Mouse (Mus musculus) intestine, embryonic 16.5 days (tissue): ENCODE measurements at regions not wholly inside any gene's neighbourhood (a gene's known extent, or its start where the extent isn't known, plus 50 kb on each side); places are given as distances from the start of the nearest gene placed in this dataset.
A peak's percentile ranks its signal among the peaks of the same experiment; 100 is the strongest.
"Not testable (repeated sequence)": the region's sequence is repeated elsewhere in the genome, so short reads cannot be mapped to it uniquely, and the experiment has no call there.

Source experiments
- ATAC-seq: fragments of 200-750 bp; cut with Nextera tagmentation; 2 replicates; pipeline ENCODE4 v1.8.0; 2017; ENCODE audit warnings: moderate TSS enrichment, moderate library complexity
- H3K27ac ChIP-seq: fragments of 300-500 bp; sonication (generic); 2 replicates; pipeline ENCODE4 v1.5.1; 2014; ENCODE audit warnings: mild to moderate bottlenecking, low read length
- H3K27me3 ChIP-seq: fragments of 300-500 bp; sonication (generic); replicated peaks from 2 replicates; pipeline ENCODE4 v1.6.1; 2014; ENCODE audit warnings: low read length, control low read depth, mixed read lengths; ENCODE audit not compliant: control insufficient read depth, insufficient read depth
- H3K36me3 ChIP-seq: fragments of 300-500 bp; sonication (generic); 2 replicates; pipeline ENCODE4 v1.6.1; 2014; ENCODE audit warnings: low read length, control low read depth; ENCODE audit not compliant: control insufficient read depth, insufficient read depth
- H3K4me1 ChIP-seq: fragments of 300-500 bp; sonication (generic); 2 replicates; pipeline ENCODE4 v1.6.1; 2014; ENCODE audit warnings: low read length, control low read depth, mixed read lengths; ENCODE audit not compliant: control insufficient read depth, insufficient read depth
- H3K4me2 ChIP-seq: fragments of 300-500 bp; sonication (generic); 2 replicates; pipeline ENCODE4 v1.6.1; 2014; ENCODE audit warnings: low read depth, low read length, control low read depth
- H3K4me3 ChIP-seq: fragments of 300-500 bp; sonication (generic); 2 replicates; pipeline ENCODE4 v1.5.1; 2014; ENCODE audit warnings: mild to moderate bottlenecking, low read length
- H3K9ac ChIP-seq: fragments of 300-500 bp; sonication (generic); 2 replicates; pipeline ENCODE4 v1.6.1; 2014; ENCODE audit warnings: low read depth, low read length
- H3K9me3 ChIP-seq: fragments of 300-500 bp; sonication (generic); 2 replicates; pipeline ENCODE4 v1.6.1; 2016; ENCODE audit warnings: low read length, control low read depth; ENCODE audit not compliant: control insufficient read depth
- WGBS: fragments of 180-500 bp; shearing (Covaris S2); extraction: QIAGEN DNeasy Blood & Tissue Kit; methylation state at CpG from one replicate; pipeline ENCODE4 v1.1.7; 2014; 5-methylcytosine and 5-hydroxymethylcytosine counted together

- H3K36me3 ChIP-seq, H3K4me3 ChIP-seq, H3K27me3 ChIP-seq, H3K4me1 ChIP-seq, H3K27ac ChIP-seq, H3K9ac ChIP-seq, H3K9me3 ChIP-seq, H3K4me2 ChIP-seq: not testable (repeated sequence)
- peak; percentile 67; the same call in 1 of the 2 replicates for ATAC-seq
- no CpG with 5 or more reads among the region's 21 CpGs for WGBS
These were observed 500.8 kb upstream of the Gm12887 start for GRCm38 (mm10) chr4:122122739-122123138.
